Mouse (Mus musculus): Measurements from ENCODE around the gene Agrp.

DNA sequence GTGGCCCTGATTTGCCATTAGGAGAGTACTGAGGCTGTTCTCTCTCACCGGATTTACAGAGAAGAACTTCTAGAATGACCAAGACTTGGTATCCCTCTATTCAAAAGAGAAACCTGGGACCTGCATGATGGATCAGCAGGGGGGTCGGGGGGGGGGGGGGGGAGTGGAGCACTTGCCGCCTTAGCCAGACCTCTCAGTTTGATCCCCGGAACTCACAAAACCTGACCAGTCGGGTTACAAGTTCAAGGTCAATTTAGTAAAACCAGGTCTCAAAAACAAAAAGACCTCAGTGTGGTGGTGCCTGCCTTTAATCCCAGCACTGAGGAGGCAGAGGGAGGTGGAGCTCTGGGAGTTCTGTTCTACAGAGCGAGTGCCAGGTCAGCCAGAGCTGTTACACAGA is 62.5 kb downstream of the Agrp start:
- no peak for TF ChIP-seq CHD2 (IDR thresholded peaks at IDR 0.05; ENCODE audit: low read depth, low read length)
- peak; percentile 56; the same call in 1 of the 2 replicates for TF ChIP-seq ZNF384 (IDR thresholded peaks at IDR 0.05; ENCODE audit: low read depth, low read length)
- TF ChIP-seq ZC3H11A (IDR thresholded peaks at IDR 0.05; ENCODE audit: borderline replicate concordance, low read depth, low read length), result no peak
- no peak for TF ChIP-seq HCFC1 (IDR thresholded peaks at IDR 0.05; ENCODE audit: borderline replicate concordance, insufficient read depth, low read length)
- TF ChIP-seq MAFK (IDR thresholded peaks at IDR 0.05; ENCODE audit: insufficient read depth, low read depth, low read length), result no peak

All from ES-E14 (cell line).